Mouse (Mus musculus): ENCODE results near the gene Best3.

- TF ChIP-seq CTCF (IDR thresholded peaks at IDR 0.05) (no peak), POLR2A (IDR thresholded peaks at IDR 0.05; ENCODE audit: insufficient read depth, low read depth, low read length) (no peak), EP300 (IDR thresholded peaks at IDR 0.05; ENCODE audit: insufficient read depth, low read depth, low read length) (peak; percentile 97)
Measured at GRCm38 (mm10) chr10:116996236-116996600, 10.1 kb downstream of the Best3 start.

Data from heart, adult 2 months (tissue).